Mouse (Mus musculus) fat pad, adult 2 months (tissue): Measurements from ENCODE around the gene Ccnl1.

Experiments
- DNase-seq: peaks from one replicate; pipeline ENCODE4 v3.0.0-alpha.2; 2011; ENCODE audit warnings: low read depth, low spot score; ENCODE audit errors: extremely low read depth

Ccnl1 gene

DNA sequence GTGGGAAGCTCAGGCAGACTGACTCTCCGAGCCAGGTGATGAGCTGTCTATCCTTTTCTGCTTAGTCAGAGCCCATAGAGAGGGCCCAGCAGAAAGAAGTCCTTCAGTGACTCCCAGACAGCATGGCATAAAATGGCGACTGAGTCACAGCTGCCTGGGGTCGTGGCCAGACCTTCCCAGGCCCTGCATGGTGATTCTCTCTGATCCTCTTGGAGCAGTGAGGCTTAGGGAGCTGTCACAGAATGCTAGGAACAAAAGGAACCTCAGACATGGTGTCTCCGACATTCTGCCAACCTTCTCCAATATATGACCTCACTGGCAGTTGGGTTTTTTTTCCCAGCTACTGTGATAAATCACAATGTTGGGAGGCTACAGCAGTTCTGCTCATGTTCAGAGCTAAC, 30.9 kb downstream of the Ccnl1 start:
- DNase-seq: no peak

GRCm38 (mm10) chr3:65926426-65926825, 31.6 kb downstream of the Ccnl1 start:
- DNase-seq: no peak

GRCm38 (mm10) chr3:65925058-65925740, 32.9 kb downstream of the Ccnl1 start:
- DNase-seq: no peak

DNA sequence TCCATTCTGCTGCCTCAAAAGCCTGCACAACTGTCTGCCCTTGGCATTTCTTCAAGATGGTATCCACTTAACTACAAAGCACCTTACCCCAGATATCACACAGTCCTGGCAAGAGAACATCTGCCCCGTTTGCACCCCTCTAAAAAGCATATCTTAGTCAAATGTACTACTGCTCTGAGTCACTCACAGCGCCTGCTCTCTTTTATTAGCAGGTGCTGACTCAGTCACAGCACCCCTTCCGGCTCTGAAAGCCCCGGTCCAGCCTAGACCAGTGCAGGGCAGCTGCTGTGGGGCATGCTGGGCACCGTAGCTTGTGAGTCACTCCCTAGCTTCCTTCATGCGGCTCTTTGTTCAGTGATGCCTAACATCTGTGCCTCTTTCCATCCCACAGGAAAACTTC, 35.6 kb downstream of the Ccnl1 start:
- DNase-seq: no peak

- DNase-seq: no peak
Observed at GRCm38 (mm10) chr3:65921671-65922070, 36.4 kb downstream of the Ccnl1 start.

GRCm38 (mm10) chr3:65919016-65919415, 39.0 kb downstream of the Ccnl1 start:
- no peak for DNase-seq

DNA sequence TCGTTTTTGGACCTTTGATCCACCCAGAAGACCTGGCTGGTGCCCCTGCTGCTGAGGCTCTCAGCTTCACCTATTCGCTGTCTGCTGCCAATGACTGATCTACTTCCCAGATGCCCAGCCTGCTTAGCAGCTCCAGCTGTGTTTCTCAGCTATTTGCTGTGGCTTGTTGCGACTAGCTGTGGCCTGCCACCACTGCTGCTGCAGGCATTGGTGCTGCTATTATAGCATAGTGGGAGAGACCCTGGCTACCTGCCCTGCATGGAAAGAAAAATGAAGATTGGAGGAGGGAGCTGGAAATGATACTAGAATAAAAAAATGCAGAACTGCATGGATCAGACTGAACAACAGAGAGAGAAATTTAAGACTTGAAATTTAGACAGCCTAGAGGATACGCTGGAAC, 45.1 kb downstream of the Ccnl1 start:
- no peak for DNase-seq

GRCm38 (mm10) chr3:65912217-65912616, 45.8 kb downstream of the Ccnl1 start:
- DNase-seq: no peak

- no peak for DNase-seq
Observed at GRCm38 (mm10) chr3:65911265-65911664, 46.8 kb downstream of the Ccnl1 start.

DNA sequence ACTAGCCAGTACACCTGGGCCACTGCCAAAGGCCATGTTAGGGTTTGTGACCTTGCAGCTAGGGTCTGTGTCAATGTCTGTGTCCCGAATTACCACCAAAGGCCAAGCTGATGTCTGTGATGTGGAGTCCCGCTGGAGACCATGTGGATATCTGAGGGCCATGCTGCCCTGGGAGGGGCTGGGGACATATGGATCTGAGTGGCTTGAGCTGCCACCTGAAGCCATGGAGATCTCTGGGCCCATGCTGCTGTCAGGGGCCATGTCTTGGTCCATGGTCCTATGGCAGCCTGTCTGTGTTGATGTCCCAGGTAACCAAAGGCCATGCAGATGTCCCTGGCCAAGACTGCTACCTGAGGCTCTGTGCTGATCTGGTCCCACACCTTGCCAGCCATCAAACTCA, 48.6 kb downstream of the Ccnl1 start:
- no peak for DNase-seq

GRCm38 (mm10) chr3:65907536-65907935, 50.5 kb downstream of the Ccnl1 start:
- no peak for DNase-seq

DNA sequence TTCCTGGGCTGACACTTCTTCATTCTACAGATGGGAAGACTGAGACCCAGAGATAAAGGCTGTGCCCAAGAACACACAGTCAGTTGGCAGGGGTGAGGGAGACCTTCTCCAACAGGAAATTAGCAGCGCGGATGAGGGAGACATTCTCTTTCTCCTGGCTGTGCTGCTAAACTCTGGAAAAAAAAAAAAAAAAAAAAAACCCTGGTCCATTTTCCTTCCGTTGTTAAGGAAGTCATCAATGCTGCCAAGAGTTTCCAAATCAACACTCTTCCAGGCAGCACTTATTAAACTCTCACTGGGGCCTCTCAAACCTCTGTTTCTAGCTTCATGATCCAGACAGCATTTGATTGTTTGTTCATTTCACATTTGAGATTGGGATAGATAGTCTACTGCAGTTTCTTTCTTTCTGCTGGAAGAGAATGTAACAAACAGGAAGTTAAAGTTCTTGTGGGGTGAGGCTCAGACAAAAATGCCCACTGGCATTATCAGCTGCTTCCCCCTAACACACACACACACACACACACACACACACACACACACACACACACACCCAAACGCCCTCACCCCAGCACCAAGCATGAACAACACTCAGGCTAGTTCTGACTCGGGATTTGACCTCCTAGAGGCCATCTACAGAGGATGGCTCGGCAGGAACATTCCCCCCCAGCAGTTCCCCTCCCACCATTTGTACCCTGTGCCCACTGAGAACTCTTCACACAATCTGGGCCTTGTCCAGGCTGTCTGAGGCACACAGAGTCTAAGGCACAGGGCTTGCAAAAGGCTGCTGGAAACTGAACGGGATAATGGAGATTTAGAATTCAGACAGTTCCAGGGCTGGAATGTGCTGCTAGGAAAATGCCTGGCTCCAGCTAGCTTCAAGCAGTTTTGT, 52.5 kb downstream of the Ccnl1 start:
- no peak for DNase-seq

DNA sequence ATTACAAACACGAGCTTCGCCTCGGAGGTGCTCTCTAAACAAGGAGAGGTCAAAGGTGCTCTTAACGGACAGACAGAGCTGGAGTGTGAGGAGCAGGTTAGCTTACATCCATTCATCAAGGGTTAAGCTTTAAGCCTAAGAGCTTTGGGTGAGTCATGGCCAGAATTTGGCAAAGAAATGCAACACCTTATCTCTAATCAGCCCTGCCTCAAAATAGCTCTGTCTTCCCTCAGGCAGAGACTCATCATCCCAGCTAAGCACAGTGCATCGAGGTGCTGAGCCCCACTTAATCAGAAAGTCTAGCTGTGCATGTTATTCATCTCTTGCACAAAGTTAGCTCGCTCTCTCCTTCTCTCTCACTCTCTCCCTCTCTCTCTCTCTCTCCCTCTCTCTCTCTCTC, 53.3 kb downstream of the Ccnl1 start:
- no peak for DNase-seq

GRCm38 (mm10) chr3:65904106-65904505, 53.9 kb downstream of the Ccnl1 start:
- DNase-seq: no peak

DNA sequence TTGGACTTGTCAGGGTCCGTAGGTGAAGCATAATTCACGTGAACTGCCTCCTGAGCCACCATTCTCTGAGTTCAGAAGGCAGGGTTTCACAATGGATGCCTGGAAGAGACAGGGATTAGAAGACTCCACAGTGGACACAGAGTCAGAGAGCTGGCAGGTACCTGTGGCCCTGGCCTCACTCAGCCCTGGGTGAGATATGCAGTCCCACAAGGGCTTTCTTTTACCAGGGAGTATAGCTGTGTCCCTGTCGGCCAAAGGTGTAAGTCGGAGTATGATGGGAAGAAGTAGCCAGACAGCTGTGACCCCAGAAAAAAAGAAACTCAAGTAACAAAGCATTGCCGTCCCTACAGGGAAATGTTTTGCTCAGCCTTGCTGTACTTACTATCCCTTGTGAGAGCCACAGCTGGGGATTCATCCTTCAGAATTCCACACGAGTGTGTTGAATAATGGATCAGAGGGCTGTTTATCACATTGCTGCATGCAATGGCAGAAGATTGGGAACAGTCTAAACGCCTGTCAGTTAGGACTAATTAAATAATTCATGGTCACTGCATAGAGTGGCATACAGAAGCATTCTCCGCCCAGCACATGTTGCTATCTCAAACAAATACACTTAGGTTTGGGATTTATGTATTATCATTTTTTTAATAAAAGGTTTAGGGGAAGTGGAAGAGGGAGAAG, 59.3 kb downstream of the Ccnl1 start:
- DNase-seq: no peak

- no peak for DNase-seq
Observed at GRCm38 (mm10) chr3:65897233-65897993, 60.6 kb downstream of the Ccnl1 start.
